Mouse (Mus musculus): ENCODE measurements around the gene Slc26a5. TPM values are rescaled to one million over a fixed set of nuclear protein-coding genes. Genes with fewer than 3 reads are reported as not detected.

Gene Slc26a5
- under 1 TPM; 0.64 to 0.76 TPM for total RNA-seq (2021)
- long read RNA-seq = 0 reads

DNA sequence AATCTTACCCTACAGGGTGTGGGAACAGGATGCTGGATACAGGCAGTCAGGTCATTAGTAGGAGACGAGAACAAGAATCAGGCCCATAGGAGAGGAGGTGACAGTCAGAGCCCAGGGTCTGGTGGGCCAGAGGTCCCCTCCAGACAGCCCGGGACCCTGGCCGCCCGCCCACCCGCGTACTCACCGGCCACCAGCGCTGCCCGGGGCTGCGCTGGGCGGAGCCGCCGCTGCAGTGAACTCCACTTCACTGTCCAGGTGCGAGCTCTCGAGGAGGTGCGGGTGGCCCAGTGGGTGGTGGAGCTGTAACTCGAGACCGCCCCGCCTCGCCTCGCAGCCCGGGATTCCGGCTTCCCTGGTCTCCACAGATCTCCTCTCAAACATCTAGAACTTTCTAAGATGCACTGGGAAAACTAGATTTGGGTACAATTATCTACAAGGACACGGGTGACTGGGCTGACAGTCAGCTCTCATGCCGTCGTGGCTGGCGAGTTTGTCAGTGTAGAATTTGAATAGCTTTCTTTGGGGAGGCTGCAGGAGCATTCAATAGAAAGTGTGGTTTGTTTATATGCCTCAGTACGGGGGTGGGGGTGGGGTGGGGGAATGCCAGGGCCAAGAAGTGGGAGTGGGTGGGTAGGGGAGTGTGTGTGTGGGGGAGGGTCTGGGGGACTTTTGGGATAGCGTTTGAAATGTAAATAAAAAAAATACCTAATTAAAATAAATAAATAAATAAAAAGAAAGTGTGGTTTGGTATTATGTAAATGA is at the start of gene Slc26a5:
Slc26a5 (minus strand) TSS at position 259 of the 762 bp plus-strand sequence.
- peak in 1 of 2 experiments; percentile 12 for DNase-seq (ENCODE audit: low spot score in 2 of 2)

DNA sequence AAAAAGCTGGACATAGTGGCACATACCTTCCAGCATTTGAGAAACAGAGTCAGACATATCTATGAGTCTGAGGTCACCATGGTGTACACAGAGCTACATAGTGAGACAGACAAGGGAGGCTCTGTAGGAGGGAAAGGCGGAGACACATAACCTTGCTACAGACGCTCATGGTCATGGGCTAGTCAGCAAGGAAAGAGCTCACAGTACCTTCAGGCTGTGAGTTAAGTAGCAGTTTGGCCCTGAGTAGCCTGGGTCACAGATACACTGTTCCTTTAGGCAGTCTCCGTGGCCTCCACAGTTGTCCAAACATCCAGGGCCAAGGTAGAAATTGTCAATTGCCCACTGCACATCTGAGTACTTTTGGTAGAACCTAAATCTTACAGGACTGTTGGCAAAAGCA is 49.4 kb upstream of the Slc26a5 start:
- no peak for DNase-seq (ENCODE audit: low spot score in 2 of 2)

DNA sequence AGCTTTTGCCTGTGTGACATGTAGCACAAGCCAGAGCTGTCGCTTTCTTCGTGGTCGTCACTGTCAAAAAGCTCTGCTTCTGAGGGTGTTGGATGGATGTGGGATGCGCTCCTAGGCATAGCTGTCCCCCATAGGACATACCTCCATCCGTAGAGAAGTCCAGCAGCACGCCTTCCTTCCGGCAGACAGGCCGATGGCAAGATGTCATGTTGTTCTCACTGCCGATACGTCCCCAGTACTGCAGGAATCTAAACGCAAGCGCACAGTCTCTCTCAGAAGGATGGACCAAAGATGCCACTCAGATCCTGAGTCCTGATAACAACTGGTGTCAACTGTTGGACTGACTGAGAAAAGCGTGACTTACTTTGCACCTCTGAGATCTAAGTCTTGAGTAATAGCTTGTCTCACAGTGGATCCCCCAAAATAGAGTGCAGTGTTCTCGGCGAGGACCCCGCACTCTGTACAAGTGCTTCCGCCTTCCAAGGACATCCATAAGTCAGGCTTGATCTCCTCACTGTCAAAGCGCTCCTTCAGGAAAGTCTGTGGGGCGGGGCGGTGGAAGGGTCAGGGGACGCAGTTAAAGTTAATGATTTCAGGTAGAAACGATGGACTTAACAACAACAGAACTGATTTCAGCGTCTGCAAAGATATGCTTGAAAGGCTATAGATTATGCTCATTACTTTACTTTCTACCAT is 47.6 kb upstream of the Slc26a5 start:
- DNase-seq (ENCODE audit: low spot score in 2 of 2) = no peak

DNA sequence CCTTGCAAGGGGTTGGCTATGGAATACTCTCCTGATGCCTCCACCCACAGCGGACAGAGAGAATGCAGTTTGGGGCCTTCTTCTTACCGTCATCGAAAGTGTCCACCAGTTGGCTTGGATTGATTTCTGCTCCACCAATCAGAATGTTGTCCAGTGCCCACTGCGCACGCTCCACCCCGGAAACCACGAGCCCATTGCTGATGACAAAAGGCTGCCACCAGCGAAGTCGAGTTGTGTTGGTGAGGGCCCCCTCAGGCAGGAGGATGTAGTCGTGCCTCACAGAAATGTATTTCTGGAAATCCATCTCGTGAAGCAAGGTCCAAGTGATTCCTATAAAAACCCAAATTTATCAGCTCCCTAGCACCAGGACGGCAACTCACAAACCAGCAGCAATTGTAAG is 45.3 kb upstream of the Slc26a5 start:
- DNase-seq (ENCODE audit: low spot score in 2 of 2) = no peak

DNA sequence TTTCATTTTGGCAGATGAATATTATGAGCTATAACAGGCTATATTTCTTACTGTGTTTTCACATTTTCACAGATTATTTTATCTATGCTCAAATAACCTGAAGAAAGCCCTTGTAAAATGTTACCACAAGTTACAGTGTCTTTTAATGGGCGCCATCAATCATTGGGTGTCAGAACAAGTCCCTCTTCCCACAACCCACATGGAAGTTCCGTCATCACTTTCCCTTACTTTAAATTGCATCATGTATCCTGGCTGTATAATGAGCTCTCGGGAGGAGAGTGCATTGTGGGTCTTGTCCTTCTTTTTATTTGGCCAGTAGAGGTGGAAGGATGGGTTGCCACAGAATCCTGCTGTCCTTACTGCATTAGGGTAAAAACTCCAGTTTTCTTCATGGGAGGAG is 44.3 kb upstream of the Slc26a5 start:
- no peak for DNase-seq (ENCODE audit: low spot score in 2 of 2)

DNA sequence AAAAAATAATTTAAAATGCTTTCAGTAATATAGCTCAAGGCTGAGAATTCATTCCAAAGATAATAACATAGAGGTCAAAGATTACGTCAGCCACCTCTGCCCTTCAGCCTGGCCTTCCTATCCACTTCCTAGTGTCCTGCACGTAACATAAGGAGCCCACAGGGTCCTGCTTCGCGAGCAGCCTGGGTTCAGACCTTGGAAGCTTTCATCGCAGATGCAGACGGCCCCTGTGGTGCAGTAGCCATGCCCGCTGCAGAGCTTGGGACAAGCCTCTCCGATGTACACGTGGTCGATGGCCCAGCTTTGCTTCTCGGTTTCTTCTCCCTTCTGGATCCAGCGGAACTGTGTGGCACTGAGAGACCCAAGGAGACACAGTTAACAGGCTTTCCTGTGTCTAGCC is 36.0 kb upstream of the Slc26a5 start:
- DNase-seq (ENCODE audit: low spot score in 2 of 2) = no peak

DNA sequence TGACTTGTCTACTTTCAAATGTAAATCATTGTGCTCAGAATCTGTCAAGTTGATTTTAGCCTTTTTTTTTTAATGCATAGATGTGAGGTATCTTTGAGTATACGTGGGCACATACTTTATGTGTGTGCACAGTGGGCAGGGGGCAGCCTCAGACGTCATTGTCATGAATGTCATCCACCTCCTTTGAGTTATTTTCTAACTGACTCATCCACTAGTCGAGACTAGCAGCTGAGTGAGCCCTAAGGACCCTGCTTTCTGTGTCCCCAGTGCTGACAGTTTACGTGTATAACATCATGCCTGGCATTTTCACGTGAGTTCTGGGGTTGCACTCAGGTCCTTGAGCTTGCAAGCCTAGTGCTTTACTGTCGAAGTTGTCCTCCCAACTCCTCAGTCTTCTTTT is 35.5 kb upstream of the Slc26a5 start:
- no peak for DNase-seq (ENCODE audit: low spot score in 2 of 2)

DNA sequence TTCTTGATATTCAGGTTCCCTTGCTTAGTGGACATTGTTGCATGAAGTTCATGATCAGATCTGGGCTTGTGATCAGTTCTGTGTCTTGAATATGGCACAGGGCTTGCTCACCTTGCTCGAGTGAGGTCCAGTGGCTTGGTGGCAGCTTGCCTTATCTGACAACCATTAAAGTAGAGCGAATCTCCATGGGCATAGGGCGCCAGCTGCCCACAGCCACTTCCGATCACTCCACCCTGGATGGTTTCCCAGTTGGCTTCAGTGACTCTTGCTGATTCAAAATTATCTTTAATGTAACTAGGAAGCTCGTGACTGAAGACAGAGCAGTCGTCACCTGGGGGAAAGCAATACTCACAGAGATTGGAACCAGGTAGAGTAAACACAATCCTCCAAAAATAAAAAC is 33.5 kb upstream of the Slc26a5 start:
- DNase-seq (ENCODE audit: low spot score in 2 of 2) = no peak

DNA sequence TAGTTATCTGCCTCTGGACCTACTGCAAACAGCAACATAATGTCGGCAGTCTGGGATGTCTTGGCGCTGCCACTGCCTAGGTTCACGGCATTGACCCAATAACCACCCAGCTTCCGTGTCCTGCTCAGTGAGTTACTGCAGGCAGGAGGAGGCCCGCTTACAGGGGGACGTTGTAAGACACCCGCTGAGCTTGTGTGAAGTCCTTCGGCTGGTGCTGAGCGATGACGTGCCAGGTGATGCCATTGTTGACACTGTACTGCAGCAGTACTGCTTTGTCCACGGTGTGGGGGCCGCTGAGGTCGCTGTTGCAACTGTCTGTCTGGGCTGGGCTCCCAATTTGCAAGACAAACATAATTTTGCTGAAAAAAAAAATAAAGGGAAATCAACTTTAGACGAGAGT is 31.2 kb upstream of the Slc26a5 start:
- no peak for DNase-seq (ENCODE audit: low spot score in 2 of 2)

DNA sequence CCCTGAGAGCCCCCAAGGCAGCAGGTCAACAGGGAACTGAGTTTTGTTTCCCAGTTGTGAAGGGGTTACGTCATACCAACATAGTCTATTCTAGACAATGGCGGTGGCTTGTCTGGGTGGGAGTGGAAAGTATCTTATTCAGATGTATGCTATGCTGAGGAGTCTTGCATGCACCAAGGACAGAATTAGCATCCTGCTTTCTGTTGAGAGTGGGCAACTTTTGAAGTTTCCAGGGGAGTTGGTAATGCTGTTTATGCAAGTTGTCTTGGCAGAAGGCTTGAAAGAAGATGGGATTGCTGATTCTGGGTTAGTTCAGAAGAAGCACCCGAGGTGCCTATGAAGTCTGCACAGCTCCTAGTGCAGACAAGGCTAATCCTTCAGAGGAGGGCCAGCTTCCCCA is 28.8 kb upstream of the Slc26a5 start:
- DNase-seq (ENCODE audit: low spot score in 2 of 2) = no peak

DNA sequence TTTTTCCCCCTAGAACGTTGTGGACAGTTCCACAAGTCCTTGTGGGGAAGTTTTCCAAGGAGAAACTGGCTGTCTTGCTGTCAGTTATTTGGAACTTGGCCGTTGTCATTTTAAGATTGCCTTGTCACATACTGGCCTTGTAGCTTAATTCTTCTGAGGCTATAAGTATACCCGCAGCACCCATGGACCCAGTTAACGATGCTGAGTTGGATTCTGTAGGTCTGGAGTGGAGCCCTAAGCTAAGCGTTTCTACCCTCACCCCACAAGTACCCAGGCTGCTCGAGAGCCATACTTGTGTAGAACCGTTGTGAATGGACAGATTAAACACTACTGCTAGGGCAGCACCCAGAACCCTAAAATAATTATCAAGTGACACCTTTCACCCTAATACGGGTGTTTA is 1.3 kb upstream of the Slc26a5 start:
- DNase-seq (ENCODE audit: low spot score in 2 of 2) = no peak

DNA sequence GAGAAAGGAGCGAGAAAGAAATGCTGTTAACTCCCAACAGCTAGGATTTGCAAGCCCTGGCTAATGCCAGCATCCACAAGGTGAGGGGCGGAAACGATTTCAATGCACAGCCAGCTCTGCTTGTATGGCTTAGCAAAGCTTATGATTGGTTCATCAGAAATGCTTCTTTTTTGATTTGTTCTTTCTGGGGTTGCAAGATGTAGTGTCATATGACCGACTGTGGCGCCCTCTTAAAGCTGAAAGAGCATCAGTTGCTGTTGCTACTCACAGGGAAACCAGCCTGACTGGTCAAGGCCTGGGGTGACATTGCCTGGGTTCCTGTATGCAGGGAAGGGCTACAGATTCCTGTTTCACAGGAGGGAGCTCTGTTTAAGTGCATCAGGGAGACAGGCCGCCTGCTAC is 908 bp upstream of the Slc26a5 start:
- DNase-seq (ENCODE audit: low spot score in 2 of 2) = peak; percentile 23 to 29

DNA sequence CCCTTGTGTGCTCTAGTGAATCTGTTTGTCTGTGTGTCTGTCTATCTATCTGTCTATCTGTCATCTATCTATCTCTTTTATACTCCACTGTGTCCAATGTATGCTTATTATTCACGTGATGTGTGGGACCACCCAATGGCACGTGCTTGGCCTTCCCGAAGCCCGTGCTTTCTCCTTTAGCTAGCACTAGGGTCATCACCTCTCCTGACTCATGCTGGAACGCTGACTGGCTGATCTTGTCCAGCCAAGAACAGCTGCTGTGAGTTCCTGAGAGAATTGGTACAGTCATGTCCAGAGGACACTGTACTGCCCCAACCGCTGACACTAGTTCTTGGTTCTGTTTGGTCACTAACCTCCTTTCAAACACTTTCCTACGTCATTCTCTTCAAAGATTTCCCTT is 6.8 kb downstream of the Slc26a5 start:
- DNase-seq (ENCODE audit: low spot score in 2 of 2) = no peak

DNA sequence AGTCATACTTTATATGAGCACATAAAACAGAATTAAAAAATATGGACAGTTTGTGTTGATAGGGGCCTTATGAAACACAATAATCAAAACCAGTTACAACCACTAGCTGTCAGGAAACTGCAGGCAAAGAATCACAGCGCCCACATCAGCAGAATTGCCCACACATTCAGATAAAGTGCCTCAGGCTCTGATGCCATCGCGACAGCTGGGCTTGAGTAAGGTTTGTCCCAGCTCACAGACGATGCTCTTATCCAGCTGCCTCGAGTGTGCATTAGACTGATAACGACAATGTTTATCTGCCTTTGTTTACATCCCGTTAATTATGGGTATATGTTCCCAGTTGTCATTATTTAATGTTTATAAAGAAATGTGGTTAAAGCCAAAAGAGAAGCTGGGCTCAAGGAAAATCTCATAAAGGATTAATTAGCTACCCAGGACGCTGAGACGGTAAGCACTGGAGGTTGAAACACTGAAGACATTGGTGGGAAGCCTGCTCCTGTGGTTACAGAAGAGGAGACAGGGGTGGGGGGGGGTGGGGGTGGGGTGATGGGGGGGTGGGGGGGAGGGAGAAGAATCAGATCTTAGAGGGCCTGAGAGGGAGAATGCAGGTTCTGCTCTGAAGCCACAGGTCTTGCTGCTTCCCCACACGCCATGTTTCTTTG is 13.6 kb downstream of the Slc26a5 start:
- DNase-seq (ENCODE audit: low spot score in 2 of 2) = no peak

DNA sequence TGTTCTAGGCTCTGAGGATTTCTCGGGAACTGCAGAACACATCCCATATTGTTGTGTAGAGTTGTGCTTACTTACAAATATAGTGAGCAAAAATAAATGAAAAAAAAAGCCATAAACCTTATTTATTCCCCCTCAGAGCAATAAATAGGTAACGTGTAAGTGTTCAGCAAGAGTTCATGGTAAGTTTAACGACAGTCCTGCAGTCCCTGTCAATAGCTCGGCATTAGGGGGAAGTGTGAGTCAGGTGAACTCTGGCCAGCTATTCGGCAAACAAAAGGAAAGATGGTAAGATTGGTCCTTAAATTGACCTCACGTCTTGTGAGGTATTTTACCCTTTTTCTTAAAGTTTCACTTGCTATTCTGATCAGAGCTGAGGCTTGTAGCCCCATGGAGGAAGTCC is 18.0 kb downstream of the Slc26a5 start:
- no peak for DNase-seq (ENCODE audit: low spot score in 2 of 2)

DNA sequence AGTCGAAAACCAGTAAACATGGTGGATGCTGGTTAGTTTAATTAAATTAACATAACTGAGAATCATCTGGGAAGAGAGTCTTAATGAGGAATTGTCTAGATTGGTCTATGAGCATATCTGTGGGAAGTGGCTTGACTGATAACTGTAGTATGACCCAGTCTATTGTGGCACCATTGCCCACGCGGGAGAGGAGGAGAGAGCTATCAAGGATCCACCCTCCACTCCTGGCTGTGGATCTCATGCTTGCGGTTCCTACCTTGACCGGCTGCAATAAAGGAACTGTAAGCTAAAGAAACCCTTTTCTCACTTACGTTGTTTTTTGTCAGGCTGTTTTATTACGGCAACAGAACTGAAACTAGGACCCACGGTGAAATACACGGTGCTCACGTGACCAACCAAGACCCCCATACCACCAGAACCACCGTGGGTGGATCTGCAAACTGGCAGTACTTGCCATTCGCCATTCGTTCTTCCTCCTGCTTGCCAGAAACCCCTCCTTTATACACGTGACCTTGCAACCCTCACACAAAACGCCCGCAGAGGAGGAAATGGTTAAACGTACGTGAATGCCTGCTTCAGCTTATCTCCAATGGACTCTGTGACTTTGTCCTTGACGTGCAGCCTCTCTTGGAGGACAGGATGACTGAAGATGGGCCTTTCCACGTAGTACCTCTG is 18.7 kb downstream of the Slc26a5 start:
- DNase-seq (ENCODE audit: low spot score in 2 of 2) = no peak

DNA sequence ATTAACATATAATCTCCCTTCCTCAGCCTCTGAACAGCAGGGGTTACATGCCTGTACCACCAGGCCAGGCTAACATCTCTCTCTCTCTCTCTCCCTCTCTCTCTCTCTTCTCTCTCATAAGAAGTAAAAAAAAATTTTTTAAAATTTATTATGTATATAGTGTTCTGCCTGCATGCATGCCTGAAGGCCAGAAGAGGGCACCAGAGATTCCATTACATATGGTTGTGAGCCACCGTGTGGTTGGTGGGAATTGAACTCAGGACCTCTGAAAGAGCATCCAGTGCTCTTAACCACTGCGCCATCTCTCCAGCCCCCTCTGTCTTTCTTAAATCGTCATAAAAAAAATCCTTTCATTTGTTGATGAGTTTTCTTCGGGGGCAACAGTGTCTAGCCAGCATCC is 20.7 kb downstream of the Slc26a5 start:
- no peak for DNase-seq (ENCODE audit: low spot score in 2 of 2)

DNA sequence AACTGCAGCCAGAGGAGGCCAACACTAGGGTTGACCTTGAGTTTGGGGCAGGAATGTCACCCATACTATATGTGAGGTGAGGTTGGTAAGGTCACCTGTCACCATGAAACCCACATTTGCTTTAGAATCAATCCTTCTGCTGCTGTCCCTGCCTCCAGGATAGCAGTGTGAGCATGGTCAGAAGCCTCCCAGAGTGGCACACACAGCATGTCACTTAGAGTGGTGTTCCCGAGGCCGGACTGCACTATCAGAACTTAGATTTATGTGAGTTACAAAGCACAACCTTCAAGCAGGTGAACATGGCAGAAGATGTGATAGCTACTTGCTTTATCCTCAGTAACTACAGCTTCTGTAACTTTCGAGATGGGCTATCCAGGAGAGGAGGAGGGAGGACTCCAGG is 33.6 kb downstream of the Slc26a5 start:
- DNase-seq (ENCODE audit: low spot score in 2 of 2) = no peak

DNA sequence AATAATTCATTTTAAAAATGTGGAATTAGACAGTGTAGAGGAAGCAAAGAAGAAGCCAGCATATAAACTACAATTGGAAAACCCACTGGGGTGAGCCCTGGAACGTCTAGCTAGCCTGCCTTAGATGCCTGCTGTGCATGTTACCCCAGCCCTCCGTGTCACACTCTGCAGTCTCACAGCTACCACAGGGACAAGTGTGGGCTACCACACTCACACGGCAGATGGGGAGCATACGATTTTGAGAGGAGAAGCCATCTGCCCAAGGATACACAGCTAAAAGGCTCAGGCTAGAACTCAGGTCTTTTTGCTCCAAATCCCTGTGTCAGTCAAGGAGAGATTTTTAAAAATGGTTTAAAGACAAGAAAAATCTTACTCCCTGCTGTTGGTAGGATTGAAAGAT is 36.5 kb downstream of the Slc26a5 start:
- peak in 1 of 2 experiments; percentile 19 for DNase-seq (ENCODE audit: low spot score in 2 of 2)

DNA sequence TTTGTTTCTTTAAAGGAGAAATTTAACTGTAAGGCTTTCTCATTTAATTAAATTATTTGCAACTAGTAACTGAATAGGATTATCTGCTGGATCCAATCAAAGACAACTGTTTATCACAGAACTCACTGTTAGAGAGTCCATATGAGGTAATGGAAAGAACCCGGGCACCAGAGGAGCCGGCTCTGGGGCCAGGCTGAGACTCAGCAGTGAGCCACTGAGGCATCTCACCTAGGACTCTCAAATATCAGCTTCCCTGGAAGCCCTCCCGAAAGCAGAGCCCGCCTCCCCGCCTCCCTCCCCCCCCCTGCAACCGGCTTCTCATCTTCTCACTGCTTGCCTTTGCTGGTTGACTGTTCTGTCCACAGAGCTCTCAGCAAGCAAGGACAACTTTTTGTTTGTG is 37.8 kb downstream of the Slc26a5 start:
- no peak for DNase-seq (ENCODE audit: low spot score in 2 of 2)

DNA sequence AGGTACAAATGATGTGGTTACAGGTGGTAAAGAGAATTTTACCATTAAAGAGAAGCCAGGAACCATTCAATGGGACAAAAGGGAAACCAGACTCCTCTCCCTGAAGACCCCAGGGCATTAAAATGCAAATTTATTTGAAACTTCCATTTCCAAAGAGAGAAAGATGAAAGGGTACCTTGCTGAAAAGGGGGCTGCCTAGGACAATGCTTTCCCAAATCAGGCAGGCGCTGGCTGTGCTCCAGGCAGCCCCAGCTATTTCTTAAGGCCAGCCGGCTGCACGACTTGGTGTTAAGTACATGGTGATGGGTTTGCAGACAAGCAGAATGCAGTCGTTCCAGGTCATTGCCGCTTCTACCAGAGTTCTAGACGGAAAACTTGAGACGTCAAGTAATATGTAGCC is 39.0 kb downstream of the Slc26a5 start:
- DNase-seq (ENCODE audit: low spot score in 2 of 2) = no peak

DNA sequence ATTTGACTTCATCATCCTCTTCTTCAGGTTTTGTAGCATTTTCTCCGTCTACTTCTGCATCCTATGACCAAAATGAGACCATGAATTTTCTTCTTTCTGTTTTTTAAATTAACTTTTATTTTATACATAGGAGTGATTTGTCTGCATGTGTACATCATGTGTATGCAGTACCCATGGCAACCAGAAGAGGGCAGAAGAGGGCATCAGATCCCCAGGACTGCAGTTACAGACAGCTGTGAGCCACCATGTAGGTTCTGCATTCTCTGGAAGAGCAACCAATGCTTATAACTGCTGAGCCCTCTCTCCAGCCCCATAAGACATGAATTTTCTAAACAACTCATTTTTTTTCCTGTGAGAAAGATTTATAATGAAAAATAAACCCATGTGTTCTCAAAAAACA is 51.4 kb downstream of the Slc26a5 start:
- peak; percentile 46 to 48 for DNase-seq (ENCODE audit: low spot score in 2 of 2)
